Mouse (Mus musculus) thymus, adult 2 months (tissue): ENCODE results near the gene Adamts9.

Experiments
- CTCF ChIP-seq: fragments of 200-500 bp; IDR thresholded peaks from 2 replicates; pipeline ENCODE4 v1.5.1; 2012; ENCODE audit warnings: mild to moderate bottlenecking, control low read depth, low read length, moderate library complexity, borderline replicate concordance; ENCODE audit not compliant: control insufficient read depth, poor library complexity, insufficient read depth; ENCODE audit errors: extremely low read depth
- POLR2A ChIP-seq: fragments of 200-500 bp; IDR thresholded peaks from 2 replicates; pipeline ENCODE4 v1.6.1; 2012; ENCODE audit warnings: mild to moderate bottlenecking, low read length, control low read depth, moderate library complexity; ENCODE audit not compliant: control insufficient read depth, poor library complexity, insufficient read depth; ENCODE audit errors: extremely low read depth

DNA sequence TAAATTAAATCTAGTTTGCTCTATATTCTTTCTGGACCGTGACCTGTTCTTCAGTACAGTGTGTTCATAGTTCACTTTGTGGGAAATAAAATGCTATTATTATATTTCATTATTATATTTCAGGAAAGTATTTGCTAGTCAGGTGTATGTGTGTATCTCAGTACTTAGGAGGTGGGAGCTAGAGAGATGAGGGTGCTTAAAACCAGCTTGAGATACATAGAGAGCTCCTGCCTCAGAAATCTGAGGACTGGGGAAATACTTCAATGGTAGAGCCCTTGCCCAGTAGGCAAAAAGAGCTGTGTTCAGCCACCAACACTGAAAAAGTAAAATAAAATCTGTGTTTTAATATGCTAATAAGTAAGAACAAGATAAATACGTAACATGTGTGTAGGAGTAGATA, 68.0 kb downstream of the Adamts9 start:
- no peak for TF ChIP-seq CTCF
- no peak for TF ChIP-seq POLR2A
